Mouse (Mus musculus): ENCODE data around the gene Chmp2b. TPM values are rescaled to one million over a fixed set of nuclear protein-coding genes. Genes with fewer than 3 reads are reported as not detected.

The Chmp2b gene
- total and polyA plus RNA-seq, 3 experiments, result 23.8 to 46.5 (median 45.7) TPM

- Histone ChIP-seq H3K36me3 (replicated peaks) (no peaks in the 10 kb centered on the region), H3K27me3 (ENCODE audit: insufficient read depth, low read length) (no peaks in the 10 kb centered on the region; the same call in 1 of the 2 replicates), H3K9me3 (replicated peaks) (no peaks in the 10 kb centered on the region), H3K4me1 (ENCODE audit: insufficient read depth, low read depth, low read length) (no peaks in the 10 kb centered on the region; the same call in 1 of the 2 replicates), H3K4me3 (ENCODE audit: low read depth, low read length) (no peak overlapping the region)
- TF ChIP-seq POLR2AphosphoS5 (IDR thresholded peaks at IDR 0.05; ENCODE audit: insufficient replicate concordance, low read depth, low read length), result no peak
- TF ChIP-seq GATA2 (IDR thresholded peaks at IDR 0.05; ENCODE audit: borderline replicate concordance, low read depth, low read length), result no peak
- no peak for TF ChIP-seq TAL1 (conservative IDR thresholded peaks at IDR 0.05; ENCODE audit: low read depth, low read length)
- ATAC-seq (ENCODE audit: extremely low read depth, insufficient number of reproducible peaks, low FRiP score, poor library complexity, severe bottlenecking) (no peak), DNase-seq (ENCODE audit: low spot score) (no peak)
Measured at GRCm38 (mm10) chr16:65577298-65578029, 14.9 kb upstream of the Chmp2b start.

- no peak for TF ChIP-seq TAL1 (conservative IDR thresholded peaks at IDR 0.05; ENCODE audit: low read depth, low read length)
- TF ChIP-seq GATA1 (IDR thresholded peaks at IDR 0.05; ENCODE audit: borderline replicate concordance, low read length), result no peak
- TF ChIP-seq GATA2 (IDR thresholded peaks at IDR 0.05; ENCODE audit: borderline replicate concordance, low read depth, low read length), result no peak
- no peak for TF ChIP-seq CTCF (IDR thresholded peaks at IDR 0.05; ENCODE audit: low read depth, low read length)
- no peak for TF ChIP-seq POLR2AphosphoS5 (IDR thresholded peaks at IDR 0.05; ENCODE audit: insufficient replicate concordance, low read depth, low read length)
- no peak overlapping the region for H3K4me3 ChIP-seq (ENCODE audit: low read depth, low read length)
- ATAC-seq (ENCODE audit: extremely low read depth, insufficient number of reproducible peaks, low FRiP score, poor library complexity, severe bottlenecking) (no peak), DNase-seq (ENCODE audit: low spot score) (no peak)
- no peaks in the 10 kb centered on the region for H3K9me3 ChIP-seq (replicated peaks)
- H3K27me3 ChIP-seq (ENCODE audit: insufficient read depth, low read length), result no peaks in the 10 kb centered on the region; the same call in 1 of the 2 replicates
- peaks cover 2% of the 10 kb centered on the region for H3K4me1 ChIP-seq (ENCODE audit: insufficient read depth, low read depth, low read length)
- H3K36me3 ChIP-seq (replicated peaks), result no peaks in the 10 kb centered on the region
Measured at GRCm38 (mm10) chr16:65568853-65569252, 6.3 kb upstream of the Chmp2b start.

GRCm38 (mm10) chr16:65564951-65565350 lies 2.4 kb upstream of the Chmp2b start:
- ATAC-seq (ENCODE audit: extremely low read depth, insufficient number of reproducible peaks, low FRiP score, poor library complexity, severe bottlenecking), result no peak
- TF ChIP-seq GATA1 (IDR thresholded peaks at IDR 0.05; ENCODE audit: borderline replicate concordance, low read length) (no peak), CTCF (IDR thresholded peaks at IDR 0.05; ENCODE audit: low read depth, low read length) (no peak), GATA2 (IDR thresholded peaks at IDR 0.05; ENCODE audit: borderline replicate concordance, low read depth, low read length) (no peak), TAL1 (conservative IDR thresholded peaks at IDR 0.05; ENCODE audit: low read depth, low read length) (no peak), POLR2AphosphoS5 (IDR thresholded peaks at IDR 0.05; ENCODE audit: insufficient replicate concordance, low read depth, low read length) (no peak)
- H3K4me1 ChIP-seq (ENCODE audit: insufficient read depth, low read depth, low read length), result peaks cover 20% of the 10 kb centered on the region
- no peak overlapping the region for H3K4me3 ChIP-seq (ENCODE audit: low read depth, low read length)
- H3K36me3 ChIP-seq (replicated peaks), result no peaks in the 10 kb centered on the region
- no peak for DNase-seq (ENCODE audit: low spot score)
- H3K9me3 ChIP-seq (replicated peaks), result no peaks in the 10 kb centered on the region
- no peaks in the 10 kb centered on the region for H3K27me3 ChIP-seq (ENCODE audit: insufficient read depth, low read length)

- no peak for DNase-seq (ENCODE audit: low spot score)
- no peak for ATAC-seq (ENCODE audit: extremely low read depth, insufficient number of reproducible peaks, low FRiP score, poor library complexity, severe bottlenecking)
- no peak overlapping the region for H3K4me3 ChIP-seq (ENCODE audit: low read depth, low read length)
- TF ChIP-seq TAL1 (conservative IDR thresholded peaks at IDR 0.05; ENCODE audit: low read depth, low read length) (no peak), POLR2AphosphoS5 (IDR thresholded peaks at IDR 0.05; ENCODE audit: insufficient replicate concordance, low read depth, low read length) (no peak), GATA2 (IDR thresholded peaks at IDR 0.05; ENCODE audit: borderline replicate concordance, low read depth, low read length) (no peak)
- H3K4me1 ChIP-seq (ENCODE audit: insufficient read depth, low read depth, low read length), result peaks cover 23% of the 10 kb centered on the region
- no peaks in the 10 kb centered on the region for H3K27me3 ChIP-seq (ENCODE audit: insufficient read depth, low read length)
- H3K9me3 ChIP-seq (replicated peaks), result no peaks in the 10 kb centered on the region
- peaks cover 4% of the 10 kb centered on the region for H3K36me3 ChIP-seq (replicated peaks)
Measured at GRCm38 (mm10) chr16:65564306-65564705, 1.8 kb upstream of the Chmp2b start.

- TF ChIP-seq GATA1 (IDR thresholded peaks at IDR 0.05; ENCODE audit: borderline replicate concordance, low read length) (no peak), GATA2 (IDR thresholded peaks at IDR 0.05; ENCODE audit: borderline replicate concordance, low read depth, low read length) (no peak), POLR2AphosphoS5 (IDR thresholded peaks at IDR 0.05; ENCODE audit: insufficient replicate concordance, low read depth, low read length) (no peak), TAL1 (conservative IDR thresholded peaks at IDR 0.05; ENCODE audit: low read depth, low read length) (no peak), CTCF (IDR thresholded peaks at IDR 0.05; ENCODE audit: low read depth, low read length) (no peak)
- H3K36me3 ChIP-seq (replicated peaks), result peaks cover 11% of the 10 kb centered on the region
- H3K4me1 ChIP-seq (ENCODE audit: insufficient read depth, low read depth, low read length), result peaks cover 21% of the 10 kb centered on the region
- DNase-seq (ENCODE audit: low spot score), result peak; percentile 8
- H3K9me3 ChIP-seq (replicated peaks), result no peaks in the 10 kb centered on the region
- peak overlapping the region; percentile 89 for H3K4me3 ChIP-seq (ENCODE audit: low read depth, low read length)
- ATAC-seq (ENCODE audit: extremely low read depth, insufficient number of reproducible peaks, low FRiP score, poor library complexity, severe bottlenecking), result peak; percentile 41
- H3K27me3 ChIP-seq (ENCODE audit: insufficient read depth, low read length), result no peaks in the 10 kb centered on the region
Measured at GRCm38 (mm10) chr16:65562864-65563206, 309 bp upstream of the Chmp2b start.

- peaks cover 21% of the 10 kb centered on the region for H3K4me1 ChIP-seq (ENCODE audit: insufficient read depth, low read depth, low read length)
- DNase-seq (ENCODE audit: low spot score) (peak; percentile 2), ATAC-seq (ENCODE audit: extremely low read depth, insufficient number of reproducible peaks, low FRiP score, poor library complexity, severe bottlenecking) (peak; percentile 37; the same call in 1 of the 2 replicates)
- H3K27me3 ChIP-seq (ENCODE audit: insufficient read depth, low read length), result no peaks in the 10 kb centered on the region
- H3K36me3 ChIP-seq (replicated peaks), result peaks cover 16% of the 10 kb centered on the region
- peak overlapping the region; percentile 89 for H3K4me3 ChIP-seq (ENCODE audit: low read depth, low read length)
- TF ChIP-seq GATA2 (IDR thresholded peaks at IDR 0.05; ENCODE audit: borderline replicate concordance, low read depth, low read length) (no peak), POLR2AphosphoS5 (IDR thresholded peaks at IDR 0.05; ENCODE audit: insufficient replicate concordance, low read depth, low read length) (no peak)
- H3K9me3 ChIP-seq (replicated peaks), result no peaks in the 10 kb centered on the region
Measured at GRCm38 (mm10) chr16:65560996-65561962, 1.2 kb downstream of the Chmp2b start.
